Mouse (Mus musculus) cerebellum, adult (tissue): Measurements from ENCODE around the gene Emg1.
A peak's percentile ranks its signal among the peaks of the same experiment; 100 is the strongest.
"Not testable (repeated sequence)": the region's sequence is repeated elsewhere in the genome, so short reads cannot be mapped to it uniquely, and the experiment has no call there.

Experiments
- ATAC-seq: cut with Nextera tagmentation; 2 replicates; pipeline ENCODE4 v1.9.2; 2017; ENCODE audit warnings: mild to moderate bottlenecking, moderate library complexity, mixed read lengths; ENCODE audit not compliant: insufficient number of reproducible peaks, low FRiP score, low TSS enrichment

Emg1 gene

GRCm38 (mm10) chr6:124716864-124717490, 5.0 kb upstream of the Emg1 start:
- no peak for ATAC-seq

GRCm38 (mm10) chr6:124712918-124713317, 940 bp upstream of the Emg1 start:
- no peak for ATAC-seq

- no peak for ATAC-seq
Observed at GRCm38 (mm10) chr6:124708289-124708889, 3.6 kb downstream of the Emg1 start.

DNA sequence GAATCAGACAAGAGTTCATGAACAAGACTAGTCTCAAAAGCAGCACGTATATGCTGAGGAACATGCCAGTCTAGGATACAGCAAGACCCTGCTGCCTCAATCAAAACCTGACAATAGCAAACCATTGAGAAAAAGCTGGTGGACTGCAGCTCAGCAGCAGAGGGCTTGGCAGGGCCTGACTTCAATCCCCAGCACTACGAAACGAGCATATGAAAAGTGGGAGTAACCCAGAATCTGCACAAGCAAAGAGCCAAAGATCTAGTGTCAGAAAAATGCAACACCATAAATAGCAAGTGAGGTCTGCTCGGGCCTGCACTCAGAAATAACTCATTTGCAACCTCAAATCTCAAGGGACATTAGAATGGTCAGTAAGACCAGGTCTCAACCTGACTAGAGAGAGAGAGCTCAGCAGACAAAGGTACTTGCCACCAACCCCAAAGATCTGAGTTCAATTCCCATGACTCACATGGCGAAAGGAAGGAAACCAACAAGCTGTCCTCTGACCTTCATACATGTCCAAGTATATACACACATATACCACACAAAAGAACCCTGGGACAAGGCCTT, 5.8 kb downstream of the Emg1 start:
- no peak for ATAC-seq

DNA sequence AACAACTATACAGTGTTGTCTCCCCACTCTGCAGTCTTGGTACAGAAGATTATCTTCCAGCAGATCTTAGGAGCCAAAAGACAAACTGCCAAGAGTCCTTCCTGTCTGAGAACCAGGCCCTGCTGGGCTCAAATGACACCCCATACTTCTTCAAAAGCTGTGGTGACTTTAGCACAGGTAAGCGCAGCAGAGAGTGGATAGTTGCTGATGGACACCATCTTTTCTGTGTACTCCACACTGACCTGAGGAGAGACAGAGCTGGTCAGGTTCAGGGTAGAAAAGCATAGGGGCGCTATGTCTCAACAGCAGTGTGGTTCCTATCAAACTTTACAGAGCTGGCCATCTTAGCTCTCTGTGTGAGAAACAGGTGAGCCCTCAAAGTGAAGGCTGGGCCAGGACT, 7.6 kb downstream of the Emg1 start:
- no peak for ATAC-seq

- no peak for ATAC-seq
Observed at GRCm38 (mm10) chr6:124703789-124704188, 8.2 kb downstream of the Emg1 start.

DNA sequence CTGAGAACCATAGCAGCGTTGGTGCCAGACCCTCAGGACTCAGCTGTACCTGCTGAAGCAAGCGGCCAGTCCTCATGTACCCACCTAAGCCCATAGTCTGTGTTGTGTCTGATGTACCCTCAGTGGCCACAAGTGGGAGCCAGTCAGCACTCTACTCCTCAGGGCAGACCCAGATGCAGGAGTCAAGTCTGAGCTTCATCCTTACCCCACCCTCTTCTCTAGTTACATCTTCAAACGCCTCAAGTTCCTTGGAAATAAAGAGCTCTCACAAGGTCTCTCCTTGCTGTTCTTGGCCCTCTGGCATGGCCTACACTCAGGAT, 9.2 kb downstream of the Emg1 start:
- ATAC-seq = no peak

GRCm38 (mm10) chr6:124702102-124702783, 9.7 kb downstream of the Emg1 start:
- ATAC-seq = no peak

- no peak; the same call in 1 of the 2 replicates for ATAC-seq
Observed at GRCm38 (mm10) chr6:124701338-124701737, 10.6 kb downstream of the Emg1 start.

- peak; percentile 34 for ATAC-seq
Observed at GRCm38 (mm10) chr6:124699962-124700610, 11.9 kb downstream of the Emg1 start.

DNA sequence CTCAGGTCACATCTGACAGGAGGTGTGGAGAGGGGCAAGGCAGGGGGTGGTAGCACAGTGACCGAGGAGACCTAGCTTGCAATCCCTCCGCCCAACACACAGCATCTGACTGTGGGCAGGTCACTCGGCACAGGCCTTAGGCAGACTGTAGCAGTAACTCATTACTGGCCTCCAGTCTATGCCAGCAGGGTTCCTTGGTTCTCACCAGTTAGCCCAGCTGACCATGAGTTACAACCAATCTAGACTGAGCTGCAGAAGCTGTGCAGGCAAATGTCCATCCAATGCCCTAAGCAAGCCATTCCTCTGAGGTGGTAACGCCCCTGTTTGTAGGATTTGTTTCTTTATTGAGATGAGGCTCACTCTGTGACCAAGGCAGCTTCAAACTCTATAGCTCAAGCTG, 12.6 kb downstream of the Emg1 start:
- peak; percentile 53; the same call in 1 of the 2 replicates for ATAC-seq

DNA sequence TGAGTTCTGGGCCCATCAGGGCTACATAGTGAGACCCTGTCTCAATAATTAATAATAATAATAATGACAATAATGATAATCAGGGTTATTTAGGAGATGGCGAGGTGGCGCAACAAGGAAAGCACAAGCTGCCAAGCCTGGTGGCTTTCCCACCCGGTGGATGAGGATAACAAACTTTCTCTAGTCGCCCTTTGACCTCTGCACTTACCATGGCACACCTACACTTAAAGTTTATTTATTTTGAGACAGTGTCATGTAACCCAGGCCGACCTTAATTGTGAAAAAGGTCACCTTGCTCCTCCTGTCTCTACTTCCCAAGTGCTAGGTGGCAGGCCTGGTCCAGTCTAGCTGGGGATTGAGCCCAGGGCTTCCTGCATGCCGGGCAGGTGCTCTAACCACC, 13.2 kb downstream of the Emg1 start:
- ATAC-seq = no peak

- ATAC-seq = no peak
Observed at GRCm38 (mm10) chr6:124696441-124697150, 15.4 kb downstream of the Emg1 start.

DNA sequence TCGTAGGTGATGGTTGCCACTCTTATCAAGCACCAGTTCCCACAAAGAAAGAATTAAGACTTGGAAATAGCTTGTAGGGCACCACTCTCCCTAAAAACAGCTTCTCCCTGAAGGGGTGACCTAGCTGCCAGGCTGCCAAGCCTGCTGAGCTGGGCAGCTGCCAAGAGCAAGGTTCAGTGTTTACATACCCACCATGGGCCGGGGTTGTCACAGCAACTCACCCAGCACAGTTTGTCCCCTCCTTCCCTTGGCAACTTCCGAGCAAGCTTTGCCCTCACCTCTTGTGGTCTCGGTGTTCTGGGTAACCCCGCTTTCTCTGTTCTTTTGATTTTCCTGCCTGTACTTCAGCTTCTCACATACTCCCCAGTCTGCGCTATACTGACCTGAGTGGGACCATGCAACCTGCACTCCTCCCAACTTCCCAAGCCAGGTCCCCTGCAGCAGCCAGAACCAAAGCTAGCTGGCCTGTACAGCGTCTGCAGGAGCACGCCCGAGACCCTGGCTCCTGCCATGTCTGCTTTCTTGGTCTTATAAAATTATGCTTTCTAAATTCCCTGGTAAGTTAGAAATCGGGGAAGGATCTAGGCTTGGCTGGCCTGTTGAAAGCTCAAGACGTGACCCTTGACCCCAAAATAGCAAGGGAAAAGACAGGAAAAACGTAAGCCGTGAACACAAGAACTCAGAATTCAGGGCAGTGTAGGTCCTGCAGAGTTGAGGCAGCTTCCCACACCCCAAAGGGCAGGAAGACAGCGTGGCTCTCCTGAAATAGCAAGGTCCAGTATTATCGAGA, 17.6 kb downstream of the Emg1 start:
- ATAC-seq = no peak

- ATAC-seq = no peak
Observed at GRCm38 (mm10) chr6:124693243-124693981, 18.6 kb downstream of the Emg1 start.

DNA sequence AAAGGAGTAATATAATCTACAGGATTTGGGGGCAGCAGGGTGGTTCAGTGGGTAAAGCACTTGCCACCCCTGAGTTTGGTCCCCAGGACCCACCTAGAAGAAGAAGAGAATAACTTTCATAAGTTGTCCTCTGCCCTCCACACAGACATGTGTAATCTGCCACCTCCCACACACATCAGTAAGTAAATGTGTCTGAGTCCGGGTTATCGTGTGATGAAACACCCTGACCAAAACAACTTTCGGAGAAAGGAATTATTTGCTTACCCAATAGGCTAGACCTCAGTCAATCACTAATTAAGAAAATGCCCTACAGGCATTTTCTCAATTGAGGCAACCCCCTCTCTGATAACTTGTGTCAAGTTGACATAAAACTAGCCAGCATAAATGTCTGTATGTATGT, 21.5 kb downstream of the Emg1 start:
- no peak for ATAC-seq

- no peak for ATAC-seq
Observed at GRCm38 (mm10) chr6:124689011-124689410, 23.0 kb downstream of the Emg1 start.

DNA sequence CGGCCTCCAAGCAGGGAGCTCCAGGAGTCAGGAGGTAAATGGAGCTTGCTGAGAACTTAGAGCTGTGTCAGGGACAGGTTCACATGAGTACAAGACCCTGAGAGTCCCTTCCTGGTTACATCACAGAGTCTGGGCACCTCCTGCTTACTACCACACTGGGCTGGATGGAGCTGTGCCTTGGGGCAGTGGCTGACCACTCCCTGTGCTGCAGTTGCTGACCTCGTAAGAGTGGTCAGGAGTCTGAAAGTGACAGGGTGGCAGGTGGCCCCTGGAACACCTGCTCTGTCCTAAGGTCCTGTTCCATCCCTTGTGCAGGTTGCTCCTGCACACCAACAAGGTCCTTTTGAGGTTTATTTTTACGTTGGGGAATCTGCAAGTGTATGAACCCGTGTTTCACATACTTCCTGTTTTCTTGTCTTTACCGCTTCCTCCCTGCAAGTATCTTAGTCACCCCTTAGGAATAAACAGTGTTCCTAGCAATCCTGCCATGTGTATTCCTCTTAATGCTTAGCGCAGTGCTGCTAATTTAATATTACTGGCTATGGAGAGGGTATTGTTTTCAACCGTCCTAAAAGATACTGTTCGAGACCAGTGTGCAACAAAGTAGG, 23.7 kb downstream of the Emg1 start:
- ATAC-seq = no peak

GRCm38 (mm10) chr6:124686644-124687043, 25.3 kb downstream of the Emg1 start:
- ATAC-seq = not testable (repeated sequence)
